In genomic region chr11:120833555-120834280, GRCm38 (mm10) we compare ENCODE assay signal across 10 mouse cellular contexts. TPM values are rescaled to one million over a fixed set of nuclear protein-coding genes. Genes with fewer than 3 reads are reported as not detected.
DNase-seq lines count a peak whose midpoint lies in the region; ATAC-seq lines count a peak whose summit lies in the region.
"Had no signal": no experiment of that assay in that cellular context is flagged by ENCODE, and none has a peak within 500 bp of the region (broad histone marks: within the 10 kb centered on the region; RNA-seq: fewer than 3 reads in every experiment).

No protein-coding gene starts in this region.

- 81% methylated on average over 8 of the region's 8 CpGs for WGBS in limb, embryonic 12.5 days
- WGBS in limb, embryonic 10.5 days = 86% methylated on average over 8 of the region's 8 CpGs
- 73% methylated on average over 8 of the region's 8 CpGs for WGBS in hindbrain, embryonic 11.5 days
- 35% methylated on average over 8 of the region's 8 CpGs for WGBS in lung, embryonic 15.5 days
- WGBS in kidney, embryonic 16.5 days = 71% methylated on average over 8 of the region's 8 CpGs

- ATAC-seq in limb, embryonic 12.5 days (ENCODE audit: insufficient number of reproducible peaks, insufficient read depth, low FRiP score, low TSS enrichment, low read depth) = no peak
- ATAC-seq in hindbrain, embryonic 11.5 days (ENCODE audit: low FRiP score) = no peak
- peak; percentile 38; the same call in 1 of the 2 replicates for ATAC-seq in lung, embryonic 15.5 days (ENCODE audit: borderline replicate concordance, extremely low read depth, low FRiP score, low TSS enrichment)
- no peak for ATAC-seq in kidney, embryonic 16.5 days (ENCODE audit: low FRiP score, low TSS enrichment)

- DNase-seq in limb, embryonic 10.5 days (ENCODE audit: low spot score) = no peak
- DNase-seq in hindbrain, embryonic 11.5 days (ENCODE audit: low spot score) = peak; percentile 25
- DNase-seq in retina, postnatal 1 day = peak; percentile 10
- no peak for DNase-seq in spleen, postnatal 4 days (ENCODE audit: low spot score in 2 of 2)
- DNase-seq in T-cell, adult 2 months (ENCODE audit: low spot score) = no peak

- no peak overlapping the region for H3K4me3 ChIP-seq in limb, embryonic 12.5 days (replicated peaks)
- H3K4me3 ChIP-seq in limb, embryonic 10.5 days = no peak overlapping the region
- H3K4me3 ChIP-seq in hindbrain, embryonic 11.5 days (ENCODE audit: low read depth, low read length) = no peak overlapping the region
- H3K4me3 ChIP-seq in lung, embryonic 15.5 days = no peak overlapping the region
- no peak overlapping the region for H3K4me3 ChIP-seq in kidney, embryonic 16.5 days (ENCODE audit: low read length)
- H3K4me3 ChIP-seq: heart, adult 2 months had no signal

- no peak overlapping the region for H3K9ac ChIP-seq in limb, embryonic 12.5 days (replicated peaks)
- H3K9ac ChIP-seq in hindbrain, embryonic 11.5 days (ENCODE audit: low read depth, low read length) = no peak overlapping the region
- no peak overlapping the region for H3K9ac ChIP-seq in lung, embryonic 15.5 days
- H3K9ac ChIP-seq in kidney, embryonic 16.5 days (replicated peaks; ENCODE audit: low read length) = no peak overlapping the region
- H3K9ac ChIP-seq: liver, embryonic 14.5 days had no signal

- H3K9me3 ChIP-seq in limb, embryonic 12.5 days = no peaks in the 10 kb centered on the region
- H3K9me3 ChIP-seq in limb, embryonic 10.5 days (replicated peaks) = no peaks in the 10 kb centered on the region
- H3K9me3 ChIP-seq in hindbrain, embryonic 11.5 days (ENCODE audit: control insufficient read depth, low read length) = no peaks in the 10 kb centered on the region
- H3K9me3 ChIP-seq in lung, embryonic 15.5 days = no peaks in the 10 kb centered on the region
- H3K9me3 ChIP-seq in kidney, embryonic 16.5 days (ENCODE audit: low read length) = no peaks in the 10 kb centered on the region

- H3K27me3 ChIP-seq in limb, embryonic 12.5 days = no peaks in the 10 kb centered on the region
- H3K27me3 ChIP-seq in limb, embryonic 10.5 days (ENCODE audit: low read depth, poor library complexity, severe bottlenecking) = no peaks in the 10 kb centered on the region
- no peaks in the 10 kb centered on the region for H3K27me3 ChIP-seq in hindbrain, embryonic 11.5 days (ENCODE audit: control insufficient read depth, insufficient read depth, low read length)
- H3K27me3 ChIP-seq in lung, embryonic 15.5 days = no peaks in the 10 kb centered on the region
- H3K27me3 ChIP-seq in kidney, embryonic 16.5 days (ENCODE audit: insufficient read depth, low read length) = no peaks in the 10 kb centered on the region

- H3K27ac ChIP-seq in limb, embryonic 12.5 days = peak overlapping the region; percentile 47; the same call in 1 of the 2 replicates
- H3K27ac ChIP-seq in limb, embryonic 10.5 days = no peak overlapping the region
- peak overlapping the region; percentile 62; the same call in 1 of the 2 replicates for H3K27ac ChIP-seq in hindbrain, embryonic 11.5 days (ENCODE audit: low read depth, low read length)
- peak overlapping the region; percentile 77 for H3K27ac ChIP-seq in lung, embryonic 15.5 days
- no peak overlapping the region for H3K27ac ChIP-seq in kidney, embryonic 16.5 days (ENCODE audit: low read length)
- H3K27ac ChIP-seq: heart, adult 2 months; liver, embryonic 14.5 days had no signal

- H3K4me1 ChIP-seq in limb, embryonic 12.5 days (replicated peaks) = no peaks in the 10 kb centered on the region; the same call in 1 of the 2 replicates
- no peaks in the 10 kb centered on the region for H3K4me1 ChIP-seq in limb, embryonic 10.5 days
- H3K4me1 ChIP-seq in hindbrain, embryonic 11.5 days (replicated peaks; ENCODE audit: control insufficient read depth, insufficient read depth, low read length) = peaks cover 3% of the 10 kb centered on the region; the same call in 1 of the 2 replicates
- H3K4me1 ChIP-seq in lung, embryonic 15.5 days = peaks cover 23% of the 10 kb centered on the region
- H3K4me1 ChIP-seq in kidney, embryonic 16.5 days (ENCODE audit: insufficient read depth, low read length) = no peaks in the 10 kb centered on the region

- no peaks in the 10 kb centered on the region for H3K36me3 ChIP-seq in limb, embryonic 12.5 days
- peaks cover 5% of the 10 kb centered on the region; the same call in 1 of the 2 replicates for H3K36me3 ChIP-seq in limb, embryonic 10.5 days
- H3K36me3 ChIP-seq in hindbrain, embryonic 11.5 days (ENCODE audit: control insufficient read depth, insufficient read depth, low read length) = no peaks in the 10 kb centered on the region
- no peaks in the 10 kb centered on the region for H3K36me3 ChIP-seq in lung, embryonic 15.5 days
- H3K36me3 ChIP-seq in kidney, embryonic 16.5 days (ENCODE audit: insufficient read depth, low read length) = no peaks in the 10 kb centered on the region

- H3K4me2 ChIP-seq in limb, embryonic 12.5 days = no peak overlapping the region
- no peak overlapping the region for H3K4me2 ChIP-seq in hindbrain, embryonic 11.5 days (replicated peaks; ENCODE audit: low read depth, low read length)
- H3K4me2 ChIP-seq in lung, embryonic 15.5 days = no peak overlapping the region
- no peak overlapping the region for H3K4me2 ChIP-seq in kidney, embryonic 16.5 days (replicated peaks; ENCODE audit: low read depth, low read length)

RNA-seq across cellular contexts. Expression of gene Fasn, which starts 9.4 kb away (rescaled TPM):
- polyA plus RNA-seq in limb, embryonic 12.5 days (2016; fragmentation: Nextera tagmentation; extraction: Ambion mirVana) = 70.3 and 79.1 TPM in 2 replicates
- 125 and 139 TPM in 2 replicates for polyA plus RNA-seq in limb, embryonic 10.5 days (2016; fragmentation: Nextera tagmentation; extraction: Ambion mirVana)
- 76.0 and 94.1 TPM in 2 replicates for polyA plus RNA-seq in hindbrain, embryonic 11.5 days (2014; fragmentation: Nextera tagmentation; extraction: Ambion mirVana)
- polyA plus RNA-seq in lung, embryonic 15.5 days (2015; fragmentation: Nextera tagmentation; extraction: Ambion mirVana) = 49.0 and 53.2 TPM in 2 replicates
- polyA plus RNA-seq in kidney, embryonic 16.5 days (2015; fragmentation: Nextera tagmentation; extraction: Ambion mirVana) = 50.0 and 50.4 TPM in 2 replicates

RNA-seq across cellular contexts. Expression of gene Dus1l, which starts 37.5 kb away (rescaled TPM):
- 73.4 and 77.6 TPM in 2 replicates for polyA plus RNA-seq in limb, embryonic 12.5 days (2016; fragmentation: Nextera tagmentation; extraction: Ambion mirVana)
- 122 and 136 TPM in 2 replicates for polyA plus RNA-seq in limb, embryonic 10.5 days (2016; fragmentation: Nextera tagmentation; extraction: Ambion mirVana)
- 70.9 and 71.3 TPM in 2 replicates for polyA plus RNA-seq in hindbrain, embryonic 11.5 days (2014; fragmentation: Nextera tagmentation; extraction: Ambion mirVana)
- 84.3 and 90.4 TPM in 2 replicates for polyA plus RNA-seq in lung, embryonic 15.5 days (2015; fragmentation: Nextera tagmentation; extraction: Ambion mirVana)
- polyA plus RNA-seq in kidney, embryonic 16.5 days (2015; fragmentation: Nextera tagmentation; extraction: Ambion mirVana) = 89.9 and 91.0 TPM in 2 replicates

RNA-seq across cellular contexts. Expression of gene Gps1, which starts 49.6 kb away (rescaled TPM):
- polyA plus RNA-seq in limb, embryonic 12.5 days (2016; fragmentation: Nextera tagmentation; extraction: Ambion mirVana) = 233 and 242 TPM in 2 replicates
- 269 and 270 TPM in 2 replicates for polyA plus RNA-seq in limb, embryonic 10.5 days (2016; fragmentation: Nextera tagmentation; extraction: Ambion mirVana)
- polyA plus RNA-seq in hindbrain, embryonic 11.5 days (2014; fragmentation: Nextera tagmentation; extraction: Ambion mirVana) = 264 and 272 TPM in 2 replicates
- polyA plus RNA-seq in lung, embryonic 15.5 days (2015; fragmentation: Nextera tagmentation; extraction: Ambion mirVana) = 205 and 213 TPM in 2 replicates
- polyA plus RNA-seq in kidney, embryonic 16.5 days (2015; fragmentation: Nextera tagmentation; extraction: Ambion mirVana) = 230 and 239 TPM in 2 replicates

RNA-seq across cellular contexts. Expression of gene Rfng, which starts 49.7 kb away (rescaled TPM):
- 36.2 and 42.1 TPM in 2 replicates for polyA plus RNA-seq in limb, embryonic 12.5 days (2016; fragmentation: Nextera tagmentation; extraction: Ambion mirVana)
- polyA plus RNA-seq in limb, embryonic 10.5 days (2016; fragmentation: Nextera tagmentation; extraction: Ambion mirVana) = 35.7 and 40.4 TPM in 2 replicates
- polyA plus RNA-seq in hindbrain, embryonic 11.5 days (2014; fragmentation: Nextera tagmentation; extraction: Ambion mirVana) = 28.8 and 29.4 TPM in 2 replicates
- polyA plus RNA-seq in lung, embryonic 15.5 days (2015; fragmentation: Nextera tagmentation; extraction: Ambion mirVana) = 35.4 and 38.3 TPM in 2 replicates
- 44.0 and 46.9 TPM in 2 replicates for polyA plus RNA-seq in kidney, embryonic 16.5 days (2015; fragmentation: Nextera tagmentation; extraction: Ambion mirVana)

Comparison
In these comparisons a context has a peak if more than half of its experiments do, and no peak if none do; other contexts are left out.
1. H3K27ac ChIP-seq: peak in limb, embryonic 12.5 days (single experiment), hindbrain, embryonic 11.5 days (single experiment) and lung, embryonic 15.5 days (single experiment); none in limb, embryonic 10.5 days (single experiment) and kidney, embryonic 16.5 days (single experiment).
2. DNase-seq: peak in hindbrain, embryonic 11.5 days (single experiment) and retina, postnatal 1 day (single experiment); none in limb, embryonic 10.5 days (single experiment), spleen, postnatal 4 days (0 of 2) and T-cell, adult 2 months (single experiment).